Mouse (Mus musculus) adrenal gland, postnatal 36 days (tissue): ENCODE results near the gene Cib1. TPM values are rescaled to one million over a fixed set of nuclear protein-coding genes. Genes with fewer than 3 reads are reported as not detected.
A peak's percentile ranks its signal among the peaks of the same experiment; 100 is the strongest.

Experiments used
- DNase-seq, 2 experiments: peaks; one replicate each; pipeline ENCODE4 v3.0.0; 2021; ENCODE audit warnings: mixed read lengths in 1 of 2
- long read RNA-seq, 2 experiments: library from polyadenylated mRNA; stranded (forward); transcript quantifications; one replicate each; pipeline ENCODE4 v2.0.0; 2021; ENCODE audit warnings: borderline sequencing depth in 2 of 2
- total RNA-seq, 2 experiments: library from RNA; stranded (reverse); gene quantifications; 2 replicates each; pipeline ENCODE4 v1.2.3; 2021

Cib1 gene
- total RNA-seq = 10 to 100 TPM; 65.1 to 70.1 TPM
- long read RNA-seq, experiment 1, transcript Cib1-201 (7 exons, 1,047 nt) = major isoform, 95 of 108 reads
- long read RNA-seq, experiment 1, partial matches to known transcripts = 2 of 108 reads
- long read RNA-seq, experiment 1, other reads (novel, unspliced or antisense) = 6 of 108 reads
- long read RNA-seq, experiment 2, transcript Cib1-201 (7 exons, 1,047 nt) = major isoform, 39 of 49 reads
- long read RNA-seq, experiment 2, partial matches to known transcripts = 3 of 49 reads
- long read RNA-seq, experiment 2, other reads (novel, unspliced or antisense) = 5 of 49 reads

DNA sequence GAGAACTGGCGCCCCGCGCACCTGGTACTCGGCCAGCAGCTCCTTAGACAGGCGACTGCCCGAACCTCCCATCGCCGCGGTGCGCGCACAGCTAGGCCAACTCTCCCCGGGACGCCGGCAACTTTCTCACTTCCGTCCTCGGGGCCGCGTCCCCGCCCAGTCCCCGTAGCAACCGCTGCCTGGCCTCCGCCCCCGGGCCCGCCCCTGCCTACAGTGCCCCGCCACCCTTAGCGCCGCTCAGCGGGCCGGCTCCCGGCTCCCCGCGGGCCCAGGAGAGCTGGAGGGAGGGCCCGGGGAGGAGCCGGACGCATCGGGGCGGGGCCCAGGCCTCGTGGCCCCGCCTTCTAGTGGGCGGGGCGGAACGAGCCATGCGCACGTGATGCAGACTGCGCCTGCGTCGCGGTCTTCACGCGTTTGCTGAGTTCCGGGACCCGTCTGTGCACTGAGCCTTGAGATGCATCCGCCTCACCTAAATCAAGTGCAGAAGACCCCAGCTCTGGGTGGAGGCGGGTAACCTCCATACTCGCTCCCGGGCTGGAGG is at the start of gene Cib1, which contains the start of gene Gdpgp1:
Gene Cib1, minus strand, starts transcription at position 325 of the 541 bp plus-strand sequence.
Gene Gdpgp1, plus strand, starts transcription at position 377 of the 541 bp plus-strand sequence.
- peak; percentile 99 for DNase-seq

DNA sequence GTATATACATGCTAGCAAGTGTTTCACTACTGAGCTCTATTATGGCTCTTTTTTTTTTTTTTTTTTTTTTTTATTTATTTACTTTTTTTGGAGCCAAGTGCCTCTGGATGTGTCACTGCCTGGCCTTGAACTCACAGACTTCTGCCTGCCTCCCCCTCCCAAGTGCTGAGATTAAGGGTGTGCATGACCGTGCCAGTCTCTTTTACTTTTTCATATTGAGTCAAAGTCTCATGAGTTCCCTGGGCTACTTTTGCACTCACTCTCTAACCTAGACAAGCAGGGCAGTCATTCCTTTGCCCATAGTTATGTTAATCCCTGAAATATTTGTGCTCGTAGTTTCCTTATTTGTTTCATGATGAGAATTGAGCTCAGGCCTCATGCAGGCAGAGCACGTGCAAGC is 49.0 kb upstream of the Cib1 start:
- DNase-seq = peak; percentile 49 to 50

DNA sequence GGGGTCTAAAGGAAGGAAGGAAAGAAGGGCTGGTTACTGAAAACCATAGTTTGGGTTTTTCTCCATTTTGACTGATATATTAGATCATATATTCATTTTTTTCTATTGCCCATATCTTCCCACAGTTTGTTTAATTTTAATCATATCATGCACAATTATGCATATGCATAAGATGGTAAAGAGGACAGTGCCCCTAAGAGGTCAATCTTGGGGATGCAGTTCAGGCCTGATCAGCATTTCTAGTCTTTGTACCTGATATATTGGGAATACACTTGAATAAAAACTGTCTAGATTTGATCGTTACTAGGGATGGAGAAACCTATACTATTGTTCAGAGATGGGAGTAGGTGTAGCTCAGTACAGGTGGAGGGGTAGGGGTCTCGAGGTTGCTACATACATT is 48.4 kb upstream of the Cib1 start:
- no peak for DNase-seq

DNA sequence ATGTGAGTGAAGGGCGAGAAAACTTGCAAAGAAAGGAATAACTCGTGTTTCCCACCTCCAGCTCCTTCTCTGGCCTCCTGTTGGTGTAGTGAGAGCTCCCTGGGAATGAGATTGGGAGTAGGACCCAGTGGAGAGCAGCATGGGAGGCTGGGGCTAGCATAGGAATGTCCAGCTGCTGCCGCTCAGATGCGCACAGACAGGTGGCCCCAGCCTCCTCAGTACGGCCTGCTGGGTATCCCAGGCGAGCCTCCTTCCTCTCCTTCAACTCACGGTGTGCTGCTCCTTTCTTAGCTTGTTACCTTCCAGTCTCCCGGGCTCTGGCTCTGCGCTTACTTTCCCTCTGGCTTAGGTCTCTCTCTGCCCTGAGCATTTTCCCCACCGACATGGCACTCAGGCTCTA is 47.4 kb upstream of the Cib1 start:
- no peak for DNase-seq

DNA sequence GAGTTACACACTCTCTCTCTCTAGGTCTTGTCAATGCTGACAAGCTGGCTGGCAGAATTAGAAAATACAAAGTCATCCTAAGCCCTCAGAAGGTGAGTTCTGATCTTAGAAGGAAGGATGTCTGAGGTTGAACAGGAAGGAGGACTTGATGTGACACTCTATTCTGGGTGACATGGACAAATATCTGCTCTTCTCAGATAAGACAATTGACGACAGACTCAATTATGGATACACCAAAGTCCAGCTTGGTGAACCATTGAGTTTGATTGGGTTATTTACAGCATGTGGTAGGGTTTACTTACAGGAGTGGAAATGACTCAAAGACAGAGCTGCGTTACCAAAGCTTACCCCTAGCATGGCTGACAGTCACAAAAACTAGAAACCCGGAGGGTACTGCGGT is 43.8 kb upstream of the Cib1 start:
- no peak for DNase-seq

DNA sequence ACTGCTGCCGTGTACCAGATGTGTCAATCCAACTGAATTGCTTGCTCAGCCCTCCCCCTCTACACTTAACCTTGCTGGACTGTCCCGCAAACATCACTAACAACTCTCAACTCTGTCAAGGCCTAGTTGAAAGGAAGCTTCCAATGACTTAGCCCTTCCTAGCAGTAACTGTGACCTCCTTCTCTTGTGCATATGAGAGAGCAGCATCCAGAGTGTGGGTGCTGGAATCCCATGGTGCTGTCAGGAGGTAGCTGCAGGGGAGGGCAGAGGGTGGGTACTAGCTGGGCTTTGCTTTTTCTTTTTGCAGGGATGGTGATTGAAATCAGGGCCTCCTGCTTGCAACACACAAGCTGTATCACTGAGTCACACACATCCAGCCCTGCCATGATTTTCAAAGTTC is 40.8 kb upstream of the Cib1 start:
- peak in 1 of 2 experiments; percentile 20 for DNase-seq

DNA sequence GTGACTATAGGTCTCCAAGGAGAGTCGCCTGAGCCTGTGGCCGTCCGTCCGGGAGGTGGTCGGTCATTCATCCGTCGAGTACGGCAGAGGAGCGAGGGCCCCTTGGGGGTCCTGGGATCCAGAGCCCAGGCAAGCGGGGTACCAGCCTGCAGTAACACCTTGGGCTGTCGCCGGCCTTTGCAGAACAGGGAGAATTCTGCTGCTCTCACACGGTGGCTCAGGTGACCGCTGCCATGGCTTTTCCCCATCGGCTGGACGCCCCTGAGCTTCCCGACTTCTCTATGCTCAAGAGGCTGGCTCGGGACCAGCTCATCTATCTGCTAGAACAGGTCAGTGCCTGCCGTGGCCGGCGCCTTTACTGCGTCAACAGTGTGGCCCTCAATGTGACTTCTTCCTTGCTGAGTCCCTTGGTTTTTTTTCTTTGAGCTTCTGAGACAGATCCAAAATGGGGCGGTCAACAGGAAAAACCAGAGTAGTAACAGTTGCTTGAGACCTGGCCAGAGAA is 37.2 kb upstream of the Cib1 start:
- peak; percentile 65 to 67 for DNase-seq

DNA sequence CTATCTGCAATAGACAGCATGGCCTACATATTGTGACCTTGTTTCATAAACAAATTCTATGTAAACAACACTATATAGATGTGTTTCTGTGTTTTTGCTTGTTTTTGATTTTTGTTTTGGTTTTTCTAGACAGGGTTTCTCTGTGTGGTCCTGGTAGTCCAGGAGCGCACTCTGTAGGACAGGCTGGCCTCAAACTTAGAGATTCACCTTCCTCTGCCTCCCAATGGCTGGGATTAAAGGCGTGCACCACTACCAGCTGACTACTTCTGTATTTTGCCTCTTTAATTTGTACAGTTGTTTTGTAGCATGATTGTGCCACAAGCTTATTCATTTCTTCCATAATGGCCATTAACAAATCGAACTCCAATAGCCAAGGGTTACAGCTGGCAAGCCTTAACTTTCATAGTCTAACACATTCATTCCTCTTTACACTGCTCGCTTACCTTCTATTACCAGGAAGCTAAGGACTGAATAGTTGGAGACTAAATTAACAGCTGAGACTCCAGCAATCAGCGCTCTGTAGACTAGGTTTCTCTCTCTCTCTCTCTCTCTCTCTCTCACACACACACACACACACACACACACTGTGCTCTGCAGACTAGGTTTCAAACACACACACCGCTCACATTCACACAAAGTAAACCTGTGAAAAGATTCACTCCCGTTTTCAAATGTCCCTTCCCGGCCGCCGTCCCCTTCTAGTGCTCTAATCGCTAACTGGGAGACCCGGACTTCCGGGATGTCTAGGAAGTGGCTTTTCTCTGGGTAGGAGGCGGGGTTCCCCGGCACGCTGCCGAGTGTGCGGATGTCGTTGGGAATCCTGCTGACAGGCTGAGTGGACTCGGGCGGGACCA is 36.5 kb upstream of the Cib1 start, which contains the start of gene Vps33b:
Gene Vps33b, plus strand, starts transcription at position 753 of the 854 bp plus-strand sequence.
- peak; percentile 98 for DNase-seq

DNA sequence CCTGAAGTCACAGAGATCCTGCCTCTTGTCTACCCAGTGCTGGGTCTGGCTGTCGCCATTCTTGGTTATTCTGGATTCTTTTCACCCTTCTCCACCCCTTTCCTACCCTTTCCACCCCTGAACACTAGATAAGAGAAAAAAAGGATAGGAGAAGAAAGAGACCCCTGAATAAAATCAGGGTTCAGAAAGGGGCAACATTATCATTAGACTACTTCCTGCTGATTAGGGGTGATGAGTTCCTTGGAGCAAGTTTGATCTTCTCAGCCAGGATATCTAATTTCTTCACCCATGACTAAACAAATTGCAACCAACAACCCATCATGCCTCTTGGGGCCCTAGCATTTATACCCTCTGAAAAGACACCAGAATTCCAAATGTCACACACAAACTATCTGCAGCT is 35.2 kb upstream of the Cib1 start:
- DNase-seq = no peak

DNA sequence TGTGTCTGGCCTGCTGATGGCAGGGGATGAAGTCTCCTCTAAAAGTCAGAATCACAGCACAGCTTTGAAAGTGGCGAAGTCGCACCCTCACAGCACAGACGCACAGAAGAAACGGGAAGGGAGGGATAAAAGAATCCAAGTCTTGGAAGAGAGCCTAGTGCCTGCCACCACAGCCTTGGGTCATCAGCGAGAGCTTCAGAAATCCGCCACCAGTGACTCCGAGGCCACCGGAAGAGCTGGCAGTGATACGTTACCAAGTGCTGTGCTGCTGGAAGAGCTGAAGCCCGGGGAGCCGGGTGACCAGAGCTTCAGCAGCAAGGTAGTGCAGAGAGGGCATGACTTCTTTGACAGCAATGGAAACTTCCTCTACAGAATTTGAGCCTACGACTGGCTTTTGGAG is 32.0 kb upstream of the Cib1 start:
- DNase-seq = peak; percentile 55 to 67

DNA sequence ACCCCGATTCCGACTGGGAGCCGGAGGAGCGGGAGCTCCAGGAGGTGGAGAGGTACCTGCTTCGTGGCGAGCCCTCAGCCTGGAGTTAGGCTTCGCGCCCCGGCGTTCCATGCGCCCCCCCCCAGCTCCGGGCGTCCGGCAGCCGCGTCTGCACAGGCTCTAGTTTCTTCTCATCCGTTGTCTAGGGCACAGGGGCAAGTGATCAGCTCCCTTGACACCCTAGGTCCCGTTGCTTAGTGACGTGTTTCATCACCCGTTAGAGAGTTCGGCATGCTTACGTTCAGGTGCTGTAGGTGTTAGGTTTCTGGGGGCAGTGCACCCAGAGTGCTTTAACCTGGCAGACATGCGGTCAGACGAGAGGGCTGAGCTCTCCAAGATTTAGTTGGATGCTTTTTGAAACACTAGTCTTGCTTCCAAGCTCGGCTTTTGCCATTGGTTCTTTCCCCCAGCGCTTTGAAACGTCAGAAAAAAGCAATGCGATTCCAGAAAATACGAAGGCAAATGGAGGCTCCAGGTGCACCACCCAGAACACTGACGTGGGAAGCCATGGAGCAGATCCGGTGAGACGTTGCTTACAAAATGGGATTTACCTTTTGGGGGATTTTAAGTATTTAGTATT is 28.9 kb upstream of the Cib1 start:
- DNase-seq = no peak

DNA sequence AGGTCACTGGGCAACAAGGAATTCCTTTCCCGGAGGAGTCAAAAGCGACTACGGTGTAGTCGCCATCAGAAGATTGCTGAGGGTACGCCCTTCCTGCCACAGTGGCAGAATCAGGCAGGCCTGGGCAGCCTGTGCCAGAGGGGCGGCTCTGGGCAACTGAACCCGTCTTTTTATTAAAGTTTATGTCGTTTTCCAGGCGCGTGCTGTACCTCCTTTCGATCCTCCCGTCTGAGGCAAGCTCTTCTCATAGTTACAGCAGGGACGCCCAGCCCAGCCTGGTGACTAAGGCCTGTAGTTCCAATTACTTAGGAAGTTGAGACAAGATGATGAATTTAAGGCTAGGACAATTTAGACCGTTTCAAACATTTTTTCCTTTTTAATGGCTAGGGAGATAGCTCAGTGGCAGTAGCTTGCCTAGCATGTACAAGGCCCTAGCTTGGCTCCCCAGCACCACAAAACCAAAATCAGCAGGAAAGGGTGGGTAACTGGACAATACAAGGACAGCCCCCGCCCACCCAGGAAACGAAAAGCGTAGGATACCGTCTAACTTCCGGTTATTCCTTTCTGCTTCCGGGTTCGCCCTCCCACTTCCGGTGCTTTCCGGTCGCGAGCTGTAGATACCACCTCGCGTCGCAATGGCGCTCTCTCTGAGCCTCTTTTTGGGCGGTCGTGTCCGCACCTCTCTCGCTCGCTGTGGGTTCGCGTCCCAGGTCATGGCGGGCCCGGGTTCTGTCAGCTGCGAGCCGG is 28.2 kb upstream of the Cib1 start, which contains the start of gene Ngrn:
Gene Ngrn, plus strand, starts transcription at position 591 of the 747 bp plus-strand sequence.
- peak; percentile 89 to 93 for DNase-seq

DNA sequence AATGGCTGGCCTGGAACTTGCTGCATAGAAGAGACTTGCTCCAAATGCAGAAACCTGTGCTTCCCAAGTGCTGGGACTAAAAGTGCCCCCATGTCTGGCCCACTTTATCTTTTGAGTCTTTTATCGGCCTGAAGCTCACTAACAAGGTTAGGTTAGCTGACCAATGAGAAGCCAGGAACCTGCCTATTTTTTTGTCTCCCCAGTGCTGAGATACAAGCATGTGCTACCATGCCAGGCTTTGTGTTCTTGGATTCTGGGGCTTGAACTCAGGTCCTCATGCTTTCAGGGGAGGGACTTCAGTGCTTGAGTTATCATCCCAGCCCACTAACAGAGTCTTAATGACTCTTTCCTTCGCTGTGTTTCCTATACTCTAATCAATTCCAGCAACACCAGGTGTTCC is 25.1 kb upstream of the Cib1 start:
- no peak for DNase-seq

DNA sequence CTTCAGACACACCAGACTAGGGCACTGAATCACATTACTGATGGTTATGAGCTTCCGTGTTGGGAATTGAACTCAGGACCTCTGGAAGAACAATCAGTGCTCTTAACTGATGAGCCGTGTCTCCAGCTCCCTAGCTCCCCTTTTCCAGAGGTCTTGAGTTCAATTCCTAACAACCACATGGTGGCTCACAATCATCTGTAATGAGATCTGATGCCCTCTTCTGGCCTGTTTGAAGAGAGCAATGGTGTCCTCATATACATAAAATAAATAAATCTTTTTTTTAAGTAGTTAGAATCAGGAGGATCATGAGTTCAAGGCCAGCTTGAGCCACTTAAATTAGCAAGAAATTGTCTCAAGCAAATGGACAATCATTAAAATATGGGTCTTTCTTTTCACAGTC is 23.4 kb upstream of the Cib1 start:
- DNase-seq = no peak

DNA sequence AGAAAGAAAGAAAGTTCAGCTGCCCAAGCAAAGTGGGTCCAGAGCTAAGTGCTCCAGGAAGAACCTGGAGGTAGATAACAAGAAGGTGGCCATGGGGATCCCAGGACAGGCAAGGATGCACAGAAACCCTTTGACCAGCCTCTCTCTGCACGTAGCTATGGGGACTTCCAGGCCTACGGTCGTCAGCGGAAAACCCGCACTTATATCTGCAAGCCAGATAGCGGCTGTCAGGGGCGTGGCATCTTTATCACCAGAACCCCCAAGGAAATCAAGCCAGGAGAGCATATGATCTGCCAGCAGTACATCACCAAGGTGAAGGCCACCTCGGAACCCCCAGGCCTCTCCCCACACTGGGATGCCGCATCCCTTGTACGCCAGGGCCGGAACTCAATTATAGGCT is 20.3 kb upstream of the Cib1 start:
- DNase-seq = no peak

DNA sequence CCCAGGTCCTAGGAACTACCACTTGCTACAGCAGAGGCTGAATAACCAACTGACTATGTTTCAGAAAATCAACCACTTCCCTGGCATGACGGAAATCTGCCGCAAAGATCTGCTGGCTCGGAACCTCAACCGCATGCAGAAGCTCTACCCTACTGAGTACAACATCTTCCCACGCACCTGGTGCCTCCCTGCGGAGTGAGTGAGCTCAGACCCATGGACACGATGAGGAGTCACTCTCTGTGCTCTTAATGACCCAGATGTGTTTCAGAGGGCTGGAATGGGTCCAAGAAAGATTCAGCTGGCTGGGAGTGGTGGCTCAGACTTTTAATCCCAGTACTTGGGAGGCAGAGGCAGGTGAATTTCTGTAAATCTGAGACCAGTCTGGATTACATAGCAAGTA is 19.8 kb upstream of the Cib1 start:
- DNase-seq = no peak

DNA sequence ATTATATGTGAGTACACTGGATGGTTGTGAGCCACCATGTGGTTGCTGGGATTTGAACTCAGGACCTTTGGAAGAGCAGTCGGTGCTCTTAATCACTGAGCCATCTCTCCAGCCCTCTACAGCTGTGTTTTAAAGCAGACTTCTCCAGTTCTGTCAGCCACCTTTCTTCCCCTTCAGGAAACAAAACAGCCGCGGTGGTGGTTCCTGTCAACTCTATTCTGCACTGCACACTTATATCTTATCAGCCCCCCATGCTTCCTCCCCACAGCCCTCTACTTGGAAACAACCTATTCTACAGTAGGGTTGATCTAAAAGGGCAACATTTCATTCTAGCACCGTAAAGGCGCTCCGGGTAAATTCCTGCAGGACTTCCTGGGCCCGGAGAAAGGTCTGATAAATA is 14.2 kb upstream of the Cib1 start:
- DNase-seq = no peak

DNA sequence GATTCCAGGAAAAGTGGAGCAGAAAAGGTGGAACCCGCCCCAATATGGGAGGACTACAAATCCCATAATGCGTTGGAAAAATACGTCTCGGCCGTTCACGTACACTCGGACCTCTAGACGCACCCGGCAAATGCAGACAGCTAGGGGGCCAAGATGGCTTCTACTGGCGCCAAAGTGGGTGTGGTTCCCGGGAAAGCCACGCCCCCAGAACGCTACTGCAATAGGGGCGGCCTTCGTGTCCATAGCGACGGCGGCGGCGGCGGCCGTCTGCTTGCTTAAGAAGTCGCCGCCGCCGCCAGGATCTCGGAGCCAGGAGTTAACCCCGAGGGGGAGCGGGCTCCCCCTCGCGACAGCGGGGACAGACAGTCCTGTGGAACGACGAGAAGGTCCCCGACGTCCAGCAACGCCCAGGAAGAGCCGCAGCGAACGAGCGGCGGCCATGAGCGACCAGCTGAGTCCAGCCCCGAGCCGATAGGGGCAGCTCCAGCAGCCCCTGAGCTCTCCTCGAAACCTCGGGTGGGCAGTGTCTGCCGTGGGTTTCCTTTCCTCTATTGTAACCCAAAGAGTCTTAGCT is 13.6 kb upstream of the Cib1 start, which contains the start of gene Ttll13:
Gene Ttll13, plus strand, starts transcription at position 229 of the 574 bp plus-strand sequence.
- DNase-seq = peak; percentile 98

DNA sequence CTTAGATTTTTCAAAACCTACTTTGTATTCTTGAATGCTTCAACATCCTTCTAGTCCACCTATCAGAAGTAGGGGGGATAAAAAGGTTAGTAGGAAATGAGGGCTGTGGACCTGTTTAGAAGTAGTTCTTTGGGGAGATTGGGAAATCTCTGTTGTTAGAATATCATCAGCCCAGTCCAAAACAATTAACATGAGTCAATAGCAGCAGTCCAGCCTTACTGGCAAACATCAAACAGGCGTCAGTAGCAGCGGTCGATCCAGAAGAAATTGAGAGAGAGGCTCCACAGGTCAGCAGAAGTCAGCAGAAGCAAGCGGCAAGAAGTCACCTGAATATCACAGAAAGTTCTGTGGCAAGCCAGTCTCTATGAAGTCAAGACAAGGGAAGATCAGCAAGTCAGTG is 12.2 kb upstream of the Cib1 start:
- DNase-seq = no peak

DNA sequence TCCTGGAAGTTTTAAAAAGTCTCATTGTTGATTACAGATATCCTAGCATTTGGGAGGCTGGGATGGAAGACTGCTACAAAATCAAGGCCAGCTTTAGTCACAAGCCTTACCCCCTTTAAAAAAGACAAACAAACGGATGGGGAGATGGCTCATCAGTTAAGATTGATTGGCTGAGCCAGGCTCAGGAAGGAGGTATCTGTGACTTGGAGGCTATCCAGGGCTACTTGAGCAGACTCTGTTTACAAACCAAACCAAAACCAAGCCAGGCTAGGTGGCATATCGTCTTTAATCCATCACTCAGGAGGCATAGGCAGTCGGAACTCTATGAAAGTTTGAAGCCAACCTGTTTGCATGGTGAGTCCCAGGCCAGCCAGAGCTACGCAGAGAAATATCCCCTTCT is 9.0 kb upstream of the Cib1 start:
- no peak for DNase-seq

DNA sequence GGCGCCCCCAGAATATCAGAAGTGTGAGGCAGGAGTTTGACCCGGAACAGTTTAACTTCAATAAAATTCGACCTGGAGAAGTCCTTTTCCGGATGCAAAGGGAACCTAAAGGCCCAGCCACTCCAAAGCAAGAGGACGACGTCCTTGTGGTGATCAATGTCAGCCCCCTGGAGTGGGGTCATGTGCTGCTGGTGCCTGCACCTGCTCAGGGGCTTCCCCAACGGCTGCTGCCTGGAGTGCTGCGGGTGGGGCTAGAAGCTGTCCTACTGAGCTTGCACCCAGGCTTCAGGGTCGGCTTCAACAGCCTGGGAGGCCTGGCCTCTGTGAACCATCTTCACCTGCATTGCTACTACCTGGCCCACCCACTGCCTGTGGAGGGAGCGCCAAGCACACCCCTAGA is 5.9 kb upstream of the Cib1 start:
- no peak for DNase-seq
